Mouse (Mus musculus): ENCODE data around the gene Smc2.

DNA sequence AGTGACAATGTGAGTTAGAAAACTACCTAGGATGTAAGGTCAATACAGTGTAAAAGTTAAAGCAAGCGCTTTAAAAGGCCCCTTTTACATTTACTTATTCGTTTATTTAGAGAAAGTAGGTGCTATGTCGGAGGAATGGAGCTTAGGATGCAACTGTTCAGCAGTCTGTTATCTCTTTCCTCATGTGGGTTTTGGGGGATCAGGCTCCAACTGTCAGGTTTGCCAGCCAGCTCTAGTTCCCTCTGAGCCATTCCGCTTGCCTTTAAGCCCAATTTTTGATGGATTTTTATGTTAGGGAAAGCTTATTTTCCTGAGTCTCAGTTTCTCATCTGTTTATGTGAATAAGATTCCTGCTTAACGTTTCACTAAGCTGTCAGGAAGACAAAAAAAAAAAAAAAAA lies 80.3 kb downstream of the Smc2 start:
- TF ChIP-seq POLR2A (IDR thresholded peaks at IDR 0.05; ENCODE audit: extremely low read depth, insufficient read depth, low read length) (no peak), CTCF (IDR thresholded peaks at IDR 0.05; ENCODE audit: low read depth, low read length) (no peak)

Data from liver, adult 2 months (tissue).